In genomic region chr16:18154521-18155171, GRCm38 (mm10) we compare ENCODE assay signal across 8 mouse cellular contexts. TPM values are rescaled to one million over a fixed set of nuclear protein-coding genes. Genes with fewer than 3 reads are reported as not detected.
DNase-seq lines count a peak whose midpoint lies in the region; ATAC-seq and TF ChIP-seq lines count a peak whose summit lies in the region.

No protein-coding gene starts in this region.

- no peak for TF ChIP-seq POLR2A in thymus, adult 2 months (IDR thresholded peaks at IDR 0.05; ENCODE audit: control insufficient read depth, extremely low read depth, insufficient read depth, low read length, poor library complexity)

- 27% methylated on average over 14 of the region's 14 CpGs for WGBS in heart, embryonic 15.5 days
- WGBS in thymus, adult 2 months, result 89% methylated on average over 14 of the region's 14 CpGs

- H3K9me3 ChIP-seq in heart, embryonic 15.5 days (replicated peaks), result no peaks in the 10 kb centered on the region

- H3K36me3 ChIP-seq in heart, embryonic 15.5 days, result no peaks in the 10 kb centered on the region
- H3K36me3 ChIP-seq in thymus, adult 2 months (ENCODE audit: control insufficient read depth, insufficient read depth, low read length), result no peaks in the 10 kb centered on the region

- no peak overlapping the region for H3K4me3 ChIP-seq in heart, embryonic 15.5 days
- H3K4me3 ChIP-seq in thymus, adult 2 months (ENCODE audit: control insufficient read depth, insufficient read depth, low read length), result no peak overlapping the region

- DNase-seq in ovary, postnatal 36 days (ENCODE audit: low spot score), result peak; percentile 21
- DNase-seq in ovary, postnatal 14 days (ENCODE audit: low spot score), result no peak
- peak; percentile 79 to 80 for DNase-seq in cerebellum, postnatal 14 days
- peak; percentile 79 to 94 for DNase-seq in left cerebral cortex, adult 9 months (ENCODE audit: low spot score in 2 of 2)
- peak; percentile 91 to 94 for DNase-seq in right cerebral cortex, postnatal 10 days (ENCODE audit: low spot score in 2 of 2)
- no peak for DNase-seq in c-Kit-positive CD71-positive TER-119-positive erythroid progenitor cells, embryonic 14.5 days (ENCODE audit: low spot score)
- DNase-seq in thymus, adult 2 months, result no peak

- H3K27ac ChIP-seq in heart, embryonic 15.5 days, result peak overlapping the region; percentile 63
- no peak overlapping the region for H3K27ac ChIP-seq in thymus, adult 2 months (ENCODE audit: control insufficient read depth, insufficient read depth, low read length)

- peak overlapping the region; percentile 29 for H3K4me2 ChIP-seq in heart, embryonic 15.5 days

- H3K4me1 ChIP-seq in heart, embryonic 15.5 days (replicated peaks), result peaks cover 23% of the 10 kb centered on the region
- peaks cover 5% of the 10 kb centered on the region; the same call in 1 of the 2 replicates for H3K4me1 ChIP-seq in thymus, adult 2 months (replicated peaks; ENCODE audit: control insufficient read depth, insufficient read depth, low read length)

- ATAC-seq in heart, embryonic 15.5 days (replicated peaks; ENCODE audit: insufficient number of reproducible peaks, insufficient read depth, low FRiP score, low read depth), result peak; percentile 63

- H3K9ac ChIP-seq in heart, embryonic 15.5 days, result no peak overlapping the region; the same call in 1 of the 2 replicates

- no peak for TF ChIP-seq CTCF in thymus, adult 2 months (IDR thresholded peaks at IDR 0.05; ENCODE audit: borderline replicate concordance, control insufficient read depth, extremely low read depth, insufficient read depth, low read length, poor library complexity)

- peaks cover 10% of the 10 kb centered on the region; the same call in 1 of the 2 replicates for H3K27me3 ChIP-seq in heart, embryonic 15.5 days
- no peaks in the 10 kb centered on the region for H3K27me3 ChIP-seq in thymus, adult 2 months (ENCODE audit: control insufficient read depth, insufficient read depth, low read length)

RNA-seq across cellular contexts. Expression of gene Rtn4r, which starts 27.2 kb away (rescaled TPM):
- 0.60 and 1.2 TPM in 2 replicates for polyA plus RNA-seq in heart, embryonic 15.5 days (2015; fragmentation: Nextera tagmentation; extraction: Ambion mirVana)
- 5.7 and 6.6 TPM in 2 replicates for polyA plus RNA-seq in thymus, adult 2 months (2012; rRNA removed)

Comparison
In these comparisons a context has a peak if more than half of its experiments do, and no peak if none do; other contexts are left out.
1. DNase-seq: peak in ovary, postnatal 36 days (single experiment), cerebellum, postnatal 14 days (2 of 2), left cerebral cortex, adult 9 months (2 of 2) and right cerebral cortex, postnatal 10 days (2 of 2); none in ovary, postnatal 14 days (single experiment), c-Kit-positive CD71-positive TER-119-positive erythroid progenitor cells, embryonic 14.5 days (single experiment) and thymus, adult 2 months (single experiment).